Mouse (Mus musculus) layer of hippocampus, postnatal 25 days (tissue): ENCODE data around the gene Defb15. TPM values are rescaled to one million over a fixed set of nuclear protein-coding genes. Genes with fewer than 3 reads are reported as not detected.

ENCODE experiments used
- total RNA-seq, 2 experiments: library from RNA; stranded (reverse); gene quantifications; 2 replicates each; pipeline ENCODE4 v1.2.3; 2021

Gene Defb15
- total RNA-seq, 2 experiments from 2014 or later = not detected

Other genes starting within 250 kb of the Defb15 start
- not detected for gene AY761184, start 229.1 kb downstream of the Defb15 start, total RNA-seq
- gene Defa24, start 198.2 kb downstream of the Defb15 start, total RNA-seq = not detected
- gene Defb50, start 109.2 kb downstream of the Defb15 start, total RNA-seq = not detected
- gene Defb2, start 92.8 kb downstream of the Defb15 start, total RNA-seq = not detected
- not detected for gene Defb10, start 73.8 kb downstream of the Defb15 start, total RNA-seq
- gene Defb9, start 47.3 kb downstream of the Defb15 start, total RNA-seq = not detected
- gene Defb11, start 26.3 kb downstream of the Defb15 start, total RNA-seq = 1 to 10 TPM in 1 of 2 experiments, not detected in 1; 1.9 TPM
- not detected for gene Defb35, start 5.6 kb upstream of the Defb15 start, total RNA-seq
- not detected for gene Defb13, start 14.1 kb upstream of the Defb15 start, total RNA-seq
- gene Fam90a1a, start 26.0 kb upstream of the Defb15 start, total RNA-seq = not detected
- gene Ccdc70, start 37.1 kb upstream of the Defb15 start, total RNA-seq = not detected
- gene Atp7b, start 127.6 kb upstream of the Defb15 start, total RNA-seq = 1 to 10 TPM; 2.3 to 2.5 TPM
- gene Alg11, start 128.0 kb upstream of the Defb15 start, total RNA-seq = 10 to 100 TPM; 34.2 to 39.1 TPM
- gene Nek5, start 192.3 kb upstream of the Defb15 start, total RNA-seq = under 1 TPM; 0.34 to 0.47 TPM
- gene Nek3, start 233.7 kb upstream of the Defb15 start, total RNA-seq = 1 to 10 TPM; 2.5 to 2.8 TPM